Mouse (Mus musculus) liver, adult 2 months (tissue): ENCODE measurements around the gene Senp3.

Experiments
- CTCF ChIP-seq: fragments of 200-500 bp; IDR thresholded peaks from 2 replicates; pipeline ENCODE4 v1.5.1; 2011; ENCODE audit warnings: low read depth, low read length, control low read depth
- POLR2A ChIP-seq: fragments of 200-500 bp; IDR thresholded peaks from 2 replicates; pipeline ENCODE4 v1.6.1; 2011; ENCODE audit warnings: low read length, control low read depth; ENCODE audit not compliant: insufficient read depth; ENCODE audit errors: extremely low read depth

- no peak for TF ChIP-seq CTCF
- no peak for TF ChIP-seq POLR2A
Measured at GRCm38 (mm10) chr11:69692196-69692811, 10.4 kb upstream of the Senp3 start.
